Mouse (Mus musculus) B cell, adult 2 months (primary cell): Measurements from ENCODE around the gene Rabl3.

ENCODE experiments used
- DNase-seq, 2 experiments: peaks; one replicate each; pipeline ENCODE4 v3.0.0; 2022

The Rabl3 gene

DNA sequence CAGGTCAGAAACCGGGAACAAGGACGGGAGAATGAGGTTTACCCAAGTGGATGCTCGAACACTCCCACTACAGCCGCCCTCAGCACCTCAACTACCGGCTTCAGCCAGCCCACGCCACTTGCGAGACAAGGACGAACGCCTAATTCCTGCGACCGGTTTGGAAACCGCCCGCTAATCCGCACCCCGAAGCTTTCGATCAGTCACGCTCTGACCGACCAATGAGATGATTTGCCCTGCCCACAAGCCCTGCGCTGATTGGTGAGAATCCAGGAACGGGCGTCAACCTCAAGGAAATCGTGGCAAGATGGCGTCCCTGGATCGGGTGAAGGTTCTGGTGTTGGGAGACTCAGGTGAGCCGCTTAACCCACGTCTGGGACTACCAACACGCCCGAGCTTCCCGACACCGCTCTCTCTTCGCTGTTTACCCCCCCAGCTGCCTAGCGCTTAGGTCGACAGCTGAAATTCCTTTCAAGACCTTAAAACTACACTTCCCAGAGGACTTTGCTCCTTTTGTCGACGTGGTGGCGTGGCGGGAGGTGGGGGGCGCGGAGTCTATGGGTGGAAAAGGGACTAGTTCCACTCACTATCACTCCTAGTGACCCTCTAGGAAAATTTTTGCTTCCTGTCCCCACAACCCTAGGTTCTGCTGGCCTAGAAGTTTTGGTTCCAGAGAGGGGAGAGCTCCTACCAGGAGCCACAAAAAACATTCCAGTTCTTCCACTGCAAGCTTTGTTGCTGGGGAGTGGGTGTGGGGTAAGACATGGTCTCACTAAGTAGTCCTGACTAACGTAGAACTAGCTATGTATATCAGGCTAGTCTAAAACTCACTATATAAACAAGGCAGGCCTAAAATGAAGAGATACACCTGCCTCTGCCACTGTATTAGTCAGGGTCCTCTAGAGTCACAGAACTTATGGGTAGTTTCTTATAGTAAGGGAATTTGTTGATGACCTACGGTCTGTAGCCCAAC is at the start of gene Rabl3, which contains the start of gene Gtf2e1:
Gene Rabl3 (plus strand): TSS at position 275 of the 970 bp plus-strand sequence.
Gene Gtf2e1 (minus strand): TSS at position 179 of the 970 bp plus-strand sequence.
- peak; percentile 92 to 94 for DNase-seq

GRCm38 (mm10) chr16:37495017-37495416 is 44.7 kb upstream of the Rabl3 start:
- DNase-seq, result no peak

GRCm38 (mm10) chr16:37498581-37498980 is 41.1 kb upstream of the Rabl3 start:
- DNase-seq, result no peak

DNA sequence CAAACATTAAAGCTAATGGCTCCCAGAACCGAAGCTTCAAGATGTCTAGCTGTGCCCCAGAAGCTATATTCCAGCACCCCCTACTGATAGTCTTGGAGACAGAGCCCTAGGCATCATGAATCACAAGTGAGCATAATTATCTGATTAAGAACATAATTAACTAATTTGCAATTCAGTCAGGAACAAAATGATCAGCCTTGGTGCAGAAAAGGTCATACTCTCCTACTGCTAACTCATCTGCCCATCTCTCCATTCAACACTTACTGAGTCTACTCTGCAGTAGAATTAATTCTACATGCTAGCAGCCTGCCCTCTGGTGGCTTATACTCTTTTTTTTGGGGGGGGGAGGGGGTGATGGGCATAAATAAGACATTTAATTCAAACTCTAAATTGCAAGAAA is 35.2 kb upstream of the Rabl3 start:
- no peak for DNase-seq

GRCm38 (mm10) chr16:37506751-37507150 is 32.9 kb upstream of the Rabl3 start:
- no peak for DNase-seq

- DNase-seq, result no peak
Observed at GRCm38 (mm10) chr16:37511489-37511888, 28.2 kb upstream of the Rabl3 start.

DNA sequence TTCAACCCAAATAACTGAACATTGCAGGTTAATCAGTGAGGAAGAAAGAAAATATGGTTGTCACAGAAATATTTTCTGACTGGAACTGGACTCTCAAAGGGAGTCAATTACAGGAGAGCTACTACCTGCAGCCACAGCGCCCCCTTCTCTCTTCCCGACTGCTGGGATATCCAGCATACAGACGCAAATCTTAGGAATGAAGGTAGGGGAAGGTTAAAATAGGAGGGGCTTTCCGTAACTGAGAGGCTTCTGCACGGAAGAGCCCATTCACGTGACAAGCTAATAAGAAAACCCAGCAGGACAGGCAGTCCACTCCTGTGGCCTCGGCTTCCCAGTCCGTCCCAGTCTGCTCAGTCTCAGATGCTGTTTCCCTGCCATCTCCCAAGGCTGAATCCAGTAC is 25.0 kb upstream of the Rabl3 start:
- no peak for DNase-seq

DNA sequence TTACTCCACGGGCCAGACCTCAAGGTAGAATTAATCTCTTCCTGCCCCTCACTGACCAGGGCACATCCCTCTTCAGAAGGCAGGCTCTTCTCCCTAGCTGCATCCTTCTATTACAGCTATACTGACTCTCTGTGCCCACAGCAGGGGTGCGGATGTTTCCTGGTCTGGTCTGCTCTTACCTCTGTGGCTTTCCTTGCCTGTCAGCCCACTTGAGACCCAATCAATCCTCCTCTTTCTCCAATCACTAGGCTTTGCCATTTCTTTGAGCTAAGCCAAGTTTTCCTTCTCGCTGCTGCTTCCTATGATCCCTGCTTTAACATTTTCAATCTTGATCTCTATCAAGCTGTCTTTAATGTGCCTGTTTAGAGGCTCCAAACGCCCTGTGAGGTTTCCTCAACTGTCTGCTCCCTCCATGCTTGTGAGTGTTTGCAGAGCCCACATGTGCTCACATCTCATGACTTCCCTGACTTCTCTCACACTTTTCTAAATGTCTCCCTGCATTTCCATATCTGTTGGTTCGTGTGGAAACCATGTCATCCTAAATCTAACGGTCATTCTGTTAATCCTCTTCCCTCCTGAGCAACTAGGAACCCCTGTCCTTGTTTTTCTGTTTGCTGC is 23.2 kb upstream of the Rabl3 start:
- DNase-seq, result no peak

- no peak for DNase-seq
Observed at GRCm38 (mm10) chr16:37517596-37518211, 22.0 kb upstream of the Rabl3 start.

DNA sequence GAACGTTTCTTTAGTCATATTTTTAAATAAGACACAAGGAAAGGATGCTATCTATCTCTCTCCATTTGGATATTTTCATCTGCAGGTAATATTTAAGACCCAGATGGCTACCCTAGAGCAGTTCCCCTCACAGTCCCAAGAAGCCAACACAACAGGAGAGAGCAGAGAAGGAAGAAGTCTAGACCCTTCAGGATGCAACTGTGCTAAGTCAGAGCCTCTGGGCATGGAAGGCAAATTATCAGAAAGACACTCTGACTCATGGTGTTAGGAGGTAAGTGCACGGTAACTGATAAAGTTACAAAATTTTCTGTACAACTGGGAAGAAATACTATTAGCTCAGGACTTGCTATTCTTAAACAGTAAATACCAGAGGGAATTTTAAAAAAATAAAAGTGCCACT is 21.0 kb upstream of the Rabl3 start:
- no peak for DNase-seq

GRCm38 (mm10) chr16:37519721-37520120 is 20.0 kb upstream of the Rabl3 start:
- no peak for DNase-seq

GRCm38 (mm10) chr16:37520190-37521040 is 19.3 kb upstream of the Rabl3 start:
- DNase-seq, result no peak

DNA sequence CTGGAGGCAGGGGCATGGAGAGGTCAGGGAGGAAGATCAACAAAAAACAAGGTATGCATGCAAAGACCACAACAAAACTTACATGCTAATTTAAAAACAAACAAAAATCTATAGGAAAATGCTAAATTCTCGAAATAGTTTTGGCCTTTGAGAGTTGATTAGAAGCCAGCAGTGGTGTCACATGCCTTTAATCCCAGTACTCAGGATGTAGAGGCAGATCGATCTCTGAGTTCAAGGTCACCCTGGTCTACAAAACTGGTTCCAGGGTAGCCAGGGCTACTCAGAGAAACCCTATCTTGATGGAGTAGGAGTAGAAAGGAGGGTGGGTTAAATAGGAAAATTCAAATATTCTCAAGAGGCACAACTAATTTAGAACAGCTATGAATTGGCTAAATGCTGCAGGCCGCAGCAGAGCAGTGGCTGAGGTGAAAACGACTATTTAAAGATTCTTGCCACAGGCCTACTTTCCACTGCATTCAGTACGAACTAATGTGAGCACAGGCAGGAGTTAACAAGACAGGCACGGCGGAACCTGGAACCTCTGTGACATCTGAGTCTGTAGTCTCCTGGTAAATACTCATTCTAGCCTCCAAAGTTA is 17.5 kb upstream of the Rabl3 start:
- no peak for DNase-seq

DNA sequence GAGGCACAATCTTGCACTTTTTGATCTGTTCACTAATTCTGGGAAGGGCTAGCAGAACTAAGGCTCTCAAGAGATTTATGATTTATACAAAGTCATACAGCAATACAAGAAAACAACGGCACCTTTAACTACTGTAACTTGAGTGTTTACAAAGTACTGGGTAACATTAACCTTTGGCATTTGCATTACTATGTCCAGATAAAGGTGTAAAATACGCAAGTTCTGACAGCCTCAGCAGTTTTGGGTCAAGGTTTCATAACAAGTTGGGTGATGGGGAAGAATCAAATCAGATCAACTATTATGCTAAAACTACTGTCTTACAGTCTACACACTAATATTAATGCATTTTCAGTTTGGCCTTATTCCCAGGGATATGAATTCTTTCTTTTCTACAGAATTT is 14.6 kb upstream of the Rabl3 start:
- no peak for DNase-seq

- DNase-seq, result no peak
Observed at GRCm38 (mm10) chr16:37526688-37527223, 12.9 kb upstream of the Rabl3 start.

GRCm38 (mm10) chr16:37530170-37530569 is 9.5 kb upstream of the Rabl3 start:
- DNase-seq, result no peak

DNA sequence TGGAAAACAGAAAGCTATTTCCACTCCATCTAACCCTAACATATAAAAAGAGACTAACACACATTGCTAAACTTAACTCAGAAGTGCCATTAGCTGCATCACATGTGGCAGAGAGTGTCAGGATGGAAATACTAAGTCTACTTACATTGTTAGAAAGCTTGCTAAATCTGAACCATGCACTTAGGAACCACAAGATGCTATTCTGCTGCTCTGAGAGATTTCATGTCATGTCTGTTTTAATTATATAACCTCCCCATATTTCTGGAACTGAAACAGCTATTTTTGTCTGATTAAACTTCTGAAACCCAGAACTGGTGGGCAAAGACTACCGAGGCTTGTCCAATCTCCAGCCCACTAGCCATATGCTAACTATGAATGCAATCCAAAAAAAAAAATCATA is 7.6 kb upstream of the Rabl3 start:
- DNase-seq, result no peak

DNA sequence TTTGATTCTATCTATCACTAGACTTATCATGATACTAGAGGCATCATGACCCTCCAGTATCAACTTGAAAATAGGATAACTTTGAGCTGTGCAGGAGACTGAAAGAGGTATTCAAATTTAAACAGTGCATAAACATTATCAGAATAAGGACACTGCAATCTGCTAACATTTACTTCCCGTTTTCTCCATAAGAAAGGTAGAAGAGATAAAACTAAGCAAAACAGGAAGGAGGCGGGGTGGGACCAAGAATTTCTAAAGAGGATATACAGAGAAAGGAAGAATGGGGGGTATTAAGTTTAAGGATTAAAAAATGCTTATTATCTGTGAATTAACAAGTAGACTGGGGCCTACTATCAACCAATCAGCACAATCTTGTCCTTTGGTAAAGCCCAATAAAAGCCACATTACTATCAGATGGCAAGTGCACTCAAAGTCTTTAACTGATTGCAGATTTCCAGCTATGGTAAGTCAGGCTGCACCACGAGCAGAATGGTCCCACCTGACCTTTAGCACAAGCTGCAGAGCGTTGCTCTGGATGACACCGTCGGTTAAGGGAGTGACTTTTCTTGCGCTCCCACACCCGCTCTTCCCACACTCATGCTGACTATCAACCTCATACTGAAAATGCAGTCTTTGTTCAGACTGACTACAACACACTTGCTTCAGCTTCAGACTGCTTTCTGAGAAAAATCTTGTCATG is 6.2 kb upstream of the Rabl3 start:
- DNase-seq, result no peak

- no peak for DNase-seq
Observed at GRCm38 (mm10) chr16:37539240-37539610, 460 bp upstream of the Rabl3 start.

DNA sequence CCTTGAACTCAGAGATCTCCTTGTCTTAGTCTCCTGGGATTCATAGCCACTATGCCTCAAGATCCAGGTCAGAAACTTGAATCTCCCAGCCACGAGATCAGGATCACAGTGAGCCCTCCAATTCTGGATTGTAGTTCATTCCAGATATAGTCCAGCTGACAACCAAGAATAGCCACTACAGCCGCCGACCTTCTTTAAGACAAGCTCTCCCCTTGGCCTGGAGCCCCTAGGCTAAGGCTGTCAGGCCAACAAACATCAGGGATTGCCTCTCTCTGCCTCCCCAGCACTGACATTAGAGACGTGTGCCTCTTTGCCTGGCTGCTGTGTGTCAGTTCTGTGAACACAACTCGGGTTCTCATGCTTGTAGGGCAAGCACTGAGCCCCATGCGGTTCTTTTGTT is 1.1 kb downstream of the Rabl3 start:
- no peak for DNase-seq

DNA sequence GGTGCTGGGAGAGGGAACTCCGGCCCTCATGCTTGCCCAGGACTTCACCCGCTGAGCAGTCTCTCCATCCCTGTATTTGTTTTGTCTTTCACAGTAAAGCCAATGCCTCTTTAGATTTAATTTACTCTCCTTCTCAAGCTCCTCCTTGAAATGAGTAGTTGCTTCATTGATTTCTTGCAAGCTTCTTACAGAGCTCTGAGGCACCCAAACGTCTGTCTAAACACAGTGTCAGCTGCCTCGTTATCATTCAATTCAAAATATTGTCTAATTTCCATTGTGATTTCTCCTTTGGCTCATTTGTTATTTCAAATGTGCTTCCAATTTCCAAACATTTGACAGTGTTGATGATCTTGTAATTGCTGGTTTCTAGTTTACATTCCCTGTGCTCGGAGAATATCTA is 6.6 kb downstream of the Rabl3 start:
- no peak for DNase-seq
